Mouse (Mus musculus) forebrain, embryonic 12.5 days (tissue): Measurements from ENCODE around the gene Marveld1. TPM values are rescaled to one million over a fixed set of nuclear protein-coding genes. Genes with fewer than 3 reads are reported as not detected.

Source experiments
- ATAC-seq: fragments of 200-750 bp; cut with Nextera tagmentation; 2 replicates; pipeline ENCODE4 v1.8.0; 2017; ENCODE audit warnings: moderate TSS enrichment; ENCODE audit not compliant: low FRiP score
- H3K27ac ChIP-seq: fragments of 300-500 bp; sonication (generic); 2 replicates; pipeline ENCODE4 v1.5.1; 2016; ENCODE audit warnings: mild to moderate bottlenecking
- H3K27me3 ChIP-seq: fragments of 300-500 bp; sonication (generic); 2 replicates; pipeline ENCODE4 v1.6.1; 2016; ENCODE audit warnings: mild to moderate bottlenecking
- H3K36me3 ChIP-seq: fragments of 300-500 bp; sonication (generic); replicated peaks from 2 replicates; pipeline ENCODE4 v1.6.1; 2016; ENCODE audit warnings: mild to moderate bottlenecking
- H3K4me1 ChIP-seq: fragments of 300-500 bp; sonication (generic); 2 replicates; pipeline ENCODE4 v1.6.1; 2016
- H3K4me2 ChIP-seq: fragments of 300-500 bp; sonication (generic); 2 replicates; pipeline ENCODE4 v1.6.1; 2016; ENCODE audit warnings: mild to moderate bottlenecking, moderate library complexity
- H3K4me3 ChIP-seq: fragments of 300-500 bp; sonication (generic); replicated peaks from 2 replicates; pipeline ENCODE4 v1.5.1; 2016; ENCODE audit warnings: mild to moderate bottlenecking
- H3K9ac ChIP-seq: fragments of 300-500 bp; sonication (generic); 2 replicates; pipeline ENCODE4 v1.6.1; 2016; ENCODE audit warnings: mild to moderate bottlenecking
- H3K9me3 ChIP-seq: fragments of 300-500 bp; sonication (generic); 2 replicates; pipeline ENCODE4 v1.6.1; 2016
- WGBS: fragments of 180-500 bp; shearing (Covaris S2); methylation state at CpG from one replicate; pipeline ENCODE4 v1.1.7; 2016; 5-methylcytosine and 5-hydroxymethylcytosine counted together
- polyA plus RNA-seq: library from polyadenylated mRNA; unstranded; fragments of >200 nt; fragmentation: Nextera tagmentation; extraction: Ambion mirVana; gene quantifications from 2 replicates; pipeline ENCODE4 v1.2.1, GENCODE M21; 2016

Marveld1 gene
- polyA plus RNA-seq, 1 experiment from 2014 or later, result 4.2 TPM

GRCm38 (mm10) chr19:42144067-42144466, 3.1 kb upstream of the Marveld1 start:
- Histone ChIP-seq H3K4me1 (peaks cover 17% of the 10 kb centered on the region), H3K36me3 (no peaks in the 10 kb centered on the region), H3K27ac (no peak overlapping the region), H3K27me3 (peaks cover 38% of the 10 kb centered on the region), H3K9ac (no peak overlapping the region), H3K4me3 (no peak overlapping the region), H3K9me3 (no peaks in the 10 kb centered on the region), H3K4me2 (no peak overlapping the region)
- ATAC-seq, result no peak
- WGBS, result 56% methylated on average over 6 of the region's 6 CpGs

GRCm38 (mm10) chr19:42144541-42145167, 2.5 kb upstream of the Marveld1 start:
- WGBS, result 31% methylated on average over 8 of the region's 8 CpGs
- H3K9me3 ChIP-seq, result no peaks in the 10 kb centered on the region
- H3K4me3 ChIP-seq, result no peak overlapping the region
- H3K27ac ChIP-seq, result no peak overlapping the region
- H3K4me1 ChIP-seq, result peaks cover 18% of the 10 kb centered on the region
- no peaks in the 10 kb centered on the region for H3K36me3 ChIP-seq
- H3K4me2 ChIP-seq, result no peak overlapping the region
- no peak for ATAC-seq
- H3K9ac ChIP-seq, result no peak overlapping the region
- peaks cover 44% of the 10 kb centered on the region for H3K27me3 ChIP-seq

GRCm38 (mm10) chr19:42145210-42145609, 2.0 kb upstream of the Marveld1 start:
- Histone ChIP-seq H3K27ac (no peak overlapping the region), H3K4me2 (no peak overlapping the region), H3K36me3 (no peaks in the 10 kb centered on the region), H3K4me3 (no peak overlapping the region), H3K4me1 (peaks cover 19% of the 10 kb centered on the region), H3K27me3 (peaks cover 47% of the 10 kb centered on the region), H3K9ac (no peak overlapping the region), H3K9me3 (no peaks in the 10 kb centered on the region)
- ATAC-seq, result no peak
- 67% methylated on average over 4 of the region's 4 CpGs for WGBS

GRCm38 (mm10) chr19:42145731-42146130, 1.5 kb upstream of the Marveld1 start:
- Histone ChIP-seq H3K4me1 (peaks cover 19% of the 10 kb centered on the region), H3K9me3 (no peaks in the 10 kb centered on the region), H3K36me3 (no peaks in the 10 kb centered on the region), H3K27ac (no peak overlapping the region), H3K4me2 (no peak overlapping the region), H3K9ac (no peak overlapping the region), H3K27me3 (peaks cover 47% of the 10 kb centered on the region), H3K4me3 (no peak overlapping the region)
- ATAC-seq, result no peak
- WGBS, result 97% methylated on average over 2 of the region's 2 CpGs

- Histone ChIP-seq H3K4me1 (peaks cover 19% of the 10 kb centered on the region), H3K27ac (no peak overlapping the region), H3K36me3 (no peaks in the 10 kb centered on the region), H3K9me3 (no peaks in the 10 kb centered on the region), H3K27me3 (peaks cover 47% of the 10 kb centered on the region), H3K4me2 (no peak overlapping the region), H3K4me3 (no peak overlapping the region), H3K9ac (no peak overlapping the region)
- ATAC-seq, result no peak
- WGBS, result 89% methylated on average over 9 of the region's 9 CpGs
Observed at GRCm38 (mm10) chr19:42146276-42147010, 757 bp upstream of the Marveld1 start.

GRCm38 (mm10) chr19:42147769-42148568, 769 bp downstream of the Marveld1 start:
- Histone ChIP-seq H3K27me3 (peaks cover 47% of the 10 kb centered on the region), H3K4me1 (peaks cover 19% of the 10 kb centered on the region), H3K4me2 (peak overlapping the region; percentile 78), H3K9me3 (no peaks in the 10 kb centered on the region), H3K36me3 (no peaks in the 10 kb centered on the region), H3K9ac (peak overlapping the region; percentile 72), H3K4me3 (peak overlapping the region; percentile 56), H3K27ac (peak overlapping the region; percentile 36; the same call in 1 of the 2 replicates)
- under 1% methylated on average over 62 of the region's 63 CpGs for WGBS
- peak; percentile 39 for ATAC-seq

GRCm38 (mm10) chr19:42148569-42148860, 1.3 kb downstream of the Marveld1 start:
- peak overlapping the region; percentile 78 for H3K4me2 ChIP-seq
- H3K27me3 ChIP-seq, result peaks cover 47% of the 10 kb centered on the region
- ATAC-seq, result no peak
- H3K4me3 ChIP-seq, result peak overlapping the region; percentile 56
- H3K9me3 ChIP-seq, result no peaks in the 10 kb centered on the region
- WGBS, result 35% methylated on average over 7 of the region's 7 CpGs
- H3K4me1 ChIP-seq, result peaks cover 19% of the 10 kb centered on the region
- H3K9ac ChIP-seq, result peak overlapping the region; percentile 72; the same call in 1 of the 2 replicates
- no peaks in the 10 kb centered on the region for H3K36me3 ChIP-seq
- no peak overlapping the region; the same call in 1 of the 2 replicates for H3K27ac ChIP-seq

- Histone ChIP-seq H3K27me3 (peaks cover 25% of the 10 kb centered on the region), H3K27ac (no peak overlapping the region), H3K4me2 (no peak overlapping the region), H3K4me1 (peaks cover 18% of the 10 kb centered on the region), H3K9me3 (no peaks in the 10 kb centered on the region), H3K36me3 (no peaks in the 10 kb centered on the region), H3K4me3 (no peak overlapping the region), H3K9ac (no peak overlapping the region)
- peak; percentile 59 for ATAC-seq
- 8% methylated on average over 6 of the region's 6 CpGs for WGBS
Observed at GRCm38 (mm10) chr19:42151990-42152389, 4.8 kb downstream of the Marveld1 start.

- ATAC-seq, result no peak
- 74% methylated on average over 12 of the region's 12 CpGs for WGBS
- Histone ChIP-seq H3K27me3 (no peaks in the 10 kb centered on the region), H3K9me3 (no peaks in the 10 kb centered on the region), H3K27ac (no peak overlapping the region), H3K9ac (no peak overlapping the region), H3K4me2 (no peak overlapping the region), H3K4me1 (no peaks in the 10 kb centered on the region), H3K4me3 (no peak overlapping the region), H3K36me3 (no peaks in the 10 kb centered on the region)
Observed at GRCm38 (mm10) chr19:42157493-42158237, 10.5 kb downstream of the Marveld1 start.

GRCm38 (mm10) chr19:42158246-42159017, 11.2 kb downstream of the Marveld1 start:
- WGBS, result 69% methylated on average over 13 of the region's 13 CpGs
- no peak overlapping the region for H3K27ac ChIP-seq

GRCm38 (mm10) chr19:42163764-42164163, 16.6 kb downstream of the Marveld1 start, which contains the start of gene Zfyve27:
TSS of gene Zfyve27 (plus strand) at chr19:42163951.
- H3K27ac ChIP-seq, result no peak within 1 kb of the TSS
- H3K9ac ChIP-seq, result no peak within 1 kb of the TSS
- H3K4me3 ChIP-seq, result no peak within 1 kb of the TSS
- no peaks in the 10 kb centered on the region for H3K4me1 ChIP-seq
- no peak within 1 kb of the TSS for H3K4me2 ChIP-seq
- H3K9me3 ChIP-seq, result no peaks in the 10 kb centered on the region
- peaks cover 17% of the 10 kb centered on the region for H3K27me3 ChIP-seq
- 81% methylated on average over 5 of the region's 5 CpGs for WGBS
- no peak for ATAC-seq
- no peaks in the 10 kb centered on the region for H3K36me3 ChIP-seq

More at GRCm38 (mm10) chr19:42158246-42159017, 11.2 kb downstream of the Marveld1 start:
- Histone ChIP-seq H3K9ac (no peak overlapping the region), H3K36me3 (no peaks in the 10 kb centered on the region), H3K27me3 (no peaks in the 10 kb centered on the region), H3K9me3 (no peaks in the 10 kb centered on the region), H3K4me2 (no peak overlapping the region), H3K4me3 (no peak overlapping the region), H3K4me1 (no peaks in the 10 kb centered on the region)
- ATAC-seq, result no peak
